Mouse (Mus musculus): ENCODE data around the gene Enkd1. TPM values are rescaled to one million over a fixed set of nuclear protein-coding genes. Genes with fewer than 3 reads are reported as not detected.

Enkd1 gene
- polyA plus RNA-seq, 1 experiment from 2014 or later, result 27.3 TPM

- H3K4me1 ChIP-seq, result peaks cover 17% of the 10 kb centered on the region
- H3K9ac ChIP-seq, result no peak overlapping the region
- no peak overlapping the region for H3K27ac ChIP-seq
- H3K27me3 ChIP-seq, result no peaks in the 10 kb centered on the region; the same call in 1 of the 2 replicates
- no peaks in the 10 kb centered on the region for H3K36me3 ChIP-seq
- ATAC-seq (ENCODE audit: borderline replicate concordance, extremely low read depth, low FRiP score, low TSS enrichment), result no peak
- no peak overlapping the region for H3K4me3 ChIP-seq
- H3K9me3 ChIP-seq, result no peaks in the 10 kb centered on the region
- no peak overlapping the region for H3K4me2 ChIP-seq
- WGBS, result 82% methylated on average over 9 of the region's 9 CpGs
Measured at GRCm38 (mm10) chr8:105689983-105690360, 18.0 kb downstream of the Enkd1 start.

GRCm38 (mm10) chr8:105689256-105689982 lies 18.6 kb downstream of the Enkd1 start:
- no peaks in the 10 kb centered on the region for H3K9me3 ChIP-seq
- no peak for ATAC-seq (ENCODE audit: borderline replicate concordance, extremely low read depth, low FRiP score, low TSS enrichment)
- peaks cover 1% of the 10 kb centered on the region; the same call in 1 of the 2 replicates for H3K36me3 ChIP-seq
- H3K27ac ChIP-seq, result no peak overlapping the region
- 54% methylated on average over 35 of the region's 35 CpGs for WGBS
- H3K4me2 ChIP-seq, result no peak overlapping the region
- no peak overlapping the region for H3K9ac ChIP-seq
- H3K4me3 ChIP-seq, result no peak overlapping the region
- H3K4me1 ChIP-seq, result peaks cover 14% of the 10 kb centered on the region
- no peaks in the 10 kb centered on the region; the same call in 1 of the 2 replicates for H3K27me3 ChIP-seq

- WGBS, result 52% methylated on average over 14 of the region's 14 CpGs
Measured at GRCm38 (mm10) chr8:105688242-105688752, 19.7 kb downstream of the Enkd1 start.

GRCm38 (mm10) chr8:105687512-105687911 lies 20.5 kb downstream of the Enkd1 start:
- peaks cover 20% of the 10 kb centered on the region for H3K36me3 ChIP-seq
- ATAC-seq (ENCODE audit: borderline replicate concordance, extremely low read depth, low FRiP score, low TSS enrichment), result no peak
- no peaks in the 10 kb centered on the region for H3K9me3 ChIP-seq
- H3K9ac ChIP-seq, result no peak overlapping the region
- H3K27ac ChIP-seq, result no peak overlapping the region
- H3K4me3 ChIP-seq, result no peak overlapping the region
- 57% methylated on average over 8 of the region's 8 CpGs for WGBS
- no peaks in the 10 kb centered on the region for H3K27me3 ChIP-seq
- 0 out of 2 replicates have a peak, but pooled peaks cover 3% of the 10 kb centered on the region for H3K4me1 ChIP-seq
- no peak overlapping the region for H3K4me2 ChIP-seq

More at GRCm38 (mm10) chr8:105688242-105688752, 19.7 kb downstream of the Enkd1 start:
- H3K4me1 ChIP-seq, result 0 out of 2 replicates have a peak, but pooled peaks cover 3% of the 10 kb centered on the region
- no peaks in the 10 kb centered on the region for H3K9me3 ChIP-seq
- no peak overlapping the region for H3K4me3 ChIP-seq
- H3K27me3 ChIP-seq, result no peaks in the 10 kb centered on the region
- peaks cover 12% of the 10 kb centered on the region for H3K36me3 ChIP-seq
- no peak overlapping the region for H3K27ac ChIP-seq
- no peak overlapping the region for H3K4me2 ChIP-seq
- no peak overlapping the region; the same call in 1 of the 2 replicates for H3K9ac ChIP-seq
- no peak for ATAC-seq (ENCODE audit: borderline replicate concordance, extremely low read depth, low FRiP score, low TSS enrichment)

- no peak overlapping the region for H3K9ac ChIP-seq
- ATAC-seq (ENCODE audit: borderline replicate concordance, extremely low read depth, low FRiP score, low TSS enrichment), result no peak
- 63% methylated on average over 6 of the region's 6 CpGs for WGBS
- H3K4me2 ChIP-seq, result no peak overlapping the region
- H3K9me3 ChIP-seq, result no peaks in the 10 kb centered on the region
- no peak overlapping the region for H3K4me3 ChIP-seq
- no peak overlapping the region for H3K27ac ChIP-seq
- H3K36me3 ChIP-seq, result peaks cover 29% of the 10 kb centered on the region
- H3K4me1 ChIP-seq, result 0 out of 2 replicates have a peak, but pooled peaks cover 3% of the 10 kb centered on the region
- no peaks in the 10 kb centered on the region for H3K27me3 ChIP-seq
Measured at GRCm38 (mm10) chr8:105686551-105686950, 21.5 kb downstream of the Enkd1 start.

- peak; percentile 44; the same call in 1 of the 2 replicates for ATAC-seq (ENCODE audit: borderline replicate concordance, extremely low read depth, low FRiP score, low TSS enrichment)
- Histone ChIP-seq H3K9ac (no peak within 1 kb of the TSS), H3K4me1 (0 out of 2 replicates have a peak, but pooled peaks cover 3% of the 10 kb centered on the region), H3K27ac (no peak within 1 kb of the TSS), H3K36me3 (peaks cover 36% of the 10 kb centered on the region), H3K9me3 (no peaks in the 10 kb centered on the region), H3K27me3 (no peaks in the 10 kb centered on the region), H3K4me2 (peak within 1 kb of the TSS; percentile 44), H3K4me3 (0 out of 2 replicates have a peak within 1 kb of the TSS, but pooled peaks have one; percentile 2)
- WGBS, result 8% methylated on average over 25 of the region's 26 CpGs
Measured at GRCm38 (mm10) chr8:105685796-105686308, 22.2 kb downstream of the Enkd1 start, which contains the start of gene Carmil2. Carmil2 (plus strand) TSS chr8:105686274.

- Histone ChIP-seq H3K27ac (no peak overlapping the region), H3K27me3 (no peaks in the 10 kb centered on the region), H3K4me2 (peak overlapping the region; percentile 44), H3K36me3 (peaks cover 41% of the 10 kb centered on the region), H3K9ac (no peak overlapping the region), H3K4me1 (0 out of 2 replicates have a peak, but pooled peaks cover 3% of the 10 kb centered on the region), H3K9me3 (no peaks in the 10 kb centered on the region), H3K4me3 (no peak overlapping the region)
- 70% methylated on average over 7 of the region's 7 CpGs for WGBS
- no peak for ATAC-seq (ENCODE audit: borderline replicate concordance, extremely low read depth, low FRiP score, low TSS enrichment)
Measured at GRCm38 (mm10) chr8:105685325-105685724, 22.7 kb downstream of the Enkd1 start.

- no peak overlapping the region for H3K9ac ChIP-seq
- H3K9me3 ChIP-seq, result no peaks in the 10 kb centered on the region
- ATAC-seq (ENCODE audit: borderline replicate concordance, extremely low read depth, low FRiP score, low TSS enrichment), result no peak
- H3K4me2 ChIP-seq, result no peak overlapping the region
- no peak overlapping the region for H3K27ac ChIP-seq
- H3K36me3 ChIP-seq, result peaks cover 92% of the 10 kb centered on the region
- 82% methylated on average over 1 of the region's 1 CpGs for WGBS
- no peak overlapping the region for H3K4me3 ChIP-seq
- H3K27me3 ChIP-seq, result no peaks in the 10 kb centered on the region
- H3K4me1 ChIP-seq, result no peaks in the 10 kb centered on the region
Measured at GRCm38 (mm10) chr8:105677891-105678290, 30.1 kb downstream of the Enkd1 start.

GRCm38 (mm10) chr8:105661167-105661566 lies 46.8 kb downstream of the Enkd1 start:
- peaks cover 26% of the 10 kb centered on the region for H3K36me3 ChIP-seq
- H3K4me2 ChIP-seq, result no peak overlapping the region
- no peaks in the 10 kb centered on the region for H3K27me3 ChIP-seq
- ATAC-seq (ENCODE audit: borderline replicate concordance, extremely low read depth, low FRiP score, low TSS enrichment), result no peak
- H3K9ac ChIP-seq, result no peak overlapping the region
- no peaks in the 10 kb centered on the region for H3K9me3 ChIP-seq
- no peak overlapping the region for H3K27ac ChIP-seq
- WGBS, result 66% methylated on average over 3 of the region's 3 CpGs
- no peak overlapping the region for H3K4me3 ChIP-seq
- H3K4me1 ChIP-seq, result no peaks in the 10 kb centered on the region

- Histone ChIP-seq H3K9ac (no peak overlapping the region), H3K27ac (no peak overlapping the region), H3K9me3 (no peaks in the 10 kb centered on the region), H3K27me3 (no peaks in the 10 kb centered on the region), H3K36me3 (peaks cover 14% of the 10 kb centered on the region), H3K4me3 (no peak overlapping the region), H3K4me1 (no peaks in the 10 kb centered on the region), H3K4me2 (no peak overlapping the region)
- ATAC-seq (ENCODE audit: borderline replicate concordance, extremely low read depth, low FRiP score, low TSS enrichment), result no peak
Measured at GRCm38 (mm10) chr8:105657641-105658040, 50.4 kb downstream of the Enkd1 start.
